Mouse (Mus musculus): ENCODE measurements around the gene Dbi. TPM values are rescaled to one million over a fixed set of nuclear protein-coding genes. Genes with fewer than 3 reads are reported as not detected.

Gene Dbi
- total RNA-seq, 2 experiments from 2014 or later: 254 to 257 TPM

DNA sequence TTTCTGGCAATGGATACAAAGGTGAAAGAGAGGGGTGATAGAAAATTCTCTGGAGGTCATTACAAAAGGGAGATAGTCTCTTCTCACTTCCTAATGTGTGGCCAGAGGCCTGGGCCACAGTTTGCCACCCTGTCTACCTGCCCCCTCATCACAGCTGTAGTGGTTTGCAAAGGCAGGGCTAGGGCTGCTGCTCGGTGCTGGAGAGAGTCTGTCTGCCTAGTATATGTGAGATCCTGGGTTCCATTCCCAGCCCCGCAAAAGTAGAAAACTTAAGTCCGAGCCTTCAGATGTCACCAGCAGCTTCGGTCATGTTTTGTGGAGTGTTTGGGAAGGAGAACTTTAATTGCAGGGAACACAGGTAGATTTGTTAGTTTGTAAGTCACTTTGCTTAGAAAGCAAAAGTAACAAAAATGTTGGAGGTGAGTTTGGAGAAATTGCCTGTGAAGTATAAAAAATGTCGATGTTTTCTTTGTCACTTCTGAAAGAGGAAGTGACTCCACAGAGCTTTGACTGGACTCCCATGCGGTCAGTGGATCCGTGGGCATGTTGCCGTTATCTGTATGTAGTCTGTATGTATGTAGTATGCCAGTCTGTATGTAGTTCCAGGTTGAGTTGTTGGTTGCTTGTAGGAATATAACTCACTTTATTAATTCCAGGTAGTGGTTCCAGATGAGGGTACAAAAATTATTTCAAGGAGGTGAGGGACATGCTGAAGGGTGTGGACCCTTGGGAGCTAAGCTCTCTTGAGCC, 1.9 kb upstream of the Dbi start:
- no peak for DNase-seq (ENCODE audit: low spot score in 2 of 2)

DNA sequence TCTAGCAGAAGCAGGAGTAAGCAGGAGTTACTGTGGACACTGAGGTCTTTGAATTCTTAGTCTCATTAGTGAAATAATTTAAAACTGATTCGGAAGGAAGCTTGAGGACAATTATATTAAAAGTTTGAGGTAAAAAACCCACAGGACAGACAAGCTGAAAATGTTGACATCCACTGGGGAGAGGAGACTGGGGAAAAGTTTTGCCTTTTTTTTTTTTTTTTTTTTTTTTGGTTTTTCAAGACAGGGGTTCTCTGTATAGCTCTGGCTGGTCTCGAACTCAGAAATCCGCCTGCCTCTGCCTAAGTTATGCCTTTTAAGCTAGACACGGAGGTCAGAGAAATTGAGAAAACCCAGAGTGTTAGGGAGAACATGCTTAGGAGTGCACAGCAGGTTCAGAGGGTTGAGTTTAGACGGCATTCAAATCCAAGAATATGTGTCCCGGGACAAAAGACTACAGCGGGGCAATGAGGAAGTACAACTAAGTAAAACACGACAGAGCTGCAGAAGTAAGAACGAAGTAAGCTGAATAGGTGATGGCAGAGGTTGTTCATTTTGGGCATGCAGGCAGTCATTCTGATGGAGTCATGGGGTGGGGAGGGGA, 1.2 kb upstream of the Dbi start:
- DNase-seq (ENCODE audit: low spot score in 2 of 2): no peak

- no peak for DNase-seq (ENCODE audit: low spot score in 2 of 2)
These were observed 523 bp downstream of the Dbi start for GRCm38 (mm10) chr1:120120141-120120968.

GRCm38 (mm10) chr1:120119389-120119788, 1.5 kb downstream of the Dbi start:
- no peak for DNase-seq (ENCODE audit: low spot score in 2 of 2)

DNA sequence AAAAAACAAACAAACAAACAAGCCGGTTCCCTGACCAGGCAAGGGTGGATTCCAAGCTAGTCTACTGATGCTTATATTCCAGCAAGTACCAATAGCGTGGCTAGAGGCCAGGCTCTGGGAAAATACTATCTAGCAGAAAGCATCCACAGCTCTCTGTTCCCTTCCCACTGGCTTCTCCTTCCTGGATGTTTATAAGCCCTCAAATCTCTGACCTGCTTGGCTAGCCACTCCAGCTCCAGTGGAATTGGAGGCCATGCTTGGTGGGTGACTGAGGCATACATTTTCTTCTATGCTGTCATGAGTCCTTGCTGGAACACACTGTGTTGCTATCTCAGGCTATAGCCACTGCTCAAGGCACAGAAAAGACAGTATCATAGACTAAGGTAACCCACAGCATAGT, 2.0 kb downstream of the Dbi start:
- DNase-seq (ENCODE audit: low spot score in 2 of 2): no peak

DNA sequence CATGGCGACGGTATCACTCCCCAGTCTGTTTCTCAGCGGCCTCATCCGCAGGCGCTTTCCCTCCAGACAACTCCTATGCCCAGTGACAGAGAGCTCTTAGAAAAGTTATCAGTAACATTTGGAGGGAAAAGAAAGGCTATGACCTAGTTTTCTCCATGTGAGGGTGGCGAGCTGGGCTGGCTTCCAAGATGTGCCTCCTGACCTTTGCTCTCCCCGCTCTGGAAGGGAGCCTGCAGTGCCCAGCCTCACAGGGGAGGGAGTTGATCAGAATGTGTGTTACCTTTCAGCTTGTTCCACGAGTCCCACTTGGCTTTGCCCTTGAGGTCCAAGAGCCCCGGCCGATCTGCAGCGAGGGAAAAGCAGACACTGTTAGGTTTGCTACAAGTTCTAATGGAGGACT, 4.8 kb downstream of the Dbi start:
- no peak for DNase-seq (ENCODE audit: low spot score in 2 of 2)

- peak; percentile 66 to 69 for DNase-seq (ENCODE audit: low spot score in 2 of 2)
These were observed 5.2 kb downstream of the Dbi start for GRCm38 (mm10) chr1:120115671-120116081.

- no peak for DNase-seq (ENCODE audit: low spot score in 2 of 2)
These were observed 8.4 kb downstream of the Dbi start for GRCm38 (mm10) chr1:120112251-120113187.

DNA sequence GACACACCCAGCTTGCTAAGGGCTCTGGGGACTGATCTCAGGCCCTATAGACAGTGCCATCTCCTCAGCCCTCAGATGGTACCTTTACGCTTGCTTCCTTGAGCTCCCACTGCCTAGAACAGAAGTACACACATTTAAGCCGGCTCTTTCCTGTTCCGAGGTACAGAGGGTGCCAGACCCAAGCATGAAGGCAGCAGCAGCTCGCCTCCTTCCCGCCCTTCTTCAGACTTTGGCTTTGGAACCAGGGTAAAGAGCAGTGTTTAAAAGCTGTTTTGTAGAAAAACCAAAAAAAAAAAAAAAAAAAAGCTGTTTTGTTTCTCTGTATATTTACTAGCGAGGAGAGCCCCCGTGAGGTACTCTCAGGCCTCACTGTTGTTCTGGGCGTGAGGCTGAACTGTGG, 9.1 kb downstream of the Dbi start:
- DNase-seq (ENCODE audit: low spot score in 2 of 2): no peak

GRCm38 (mm10) chr1:120109741-120110432, 11.0 kb downstream of the Dbi start:
- no peak for DNase-seq (ENCODE audit: low spot score in 2 of 2)

DNA sequence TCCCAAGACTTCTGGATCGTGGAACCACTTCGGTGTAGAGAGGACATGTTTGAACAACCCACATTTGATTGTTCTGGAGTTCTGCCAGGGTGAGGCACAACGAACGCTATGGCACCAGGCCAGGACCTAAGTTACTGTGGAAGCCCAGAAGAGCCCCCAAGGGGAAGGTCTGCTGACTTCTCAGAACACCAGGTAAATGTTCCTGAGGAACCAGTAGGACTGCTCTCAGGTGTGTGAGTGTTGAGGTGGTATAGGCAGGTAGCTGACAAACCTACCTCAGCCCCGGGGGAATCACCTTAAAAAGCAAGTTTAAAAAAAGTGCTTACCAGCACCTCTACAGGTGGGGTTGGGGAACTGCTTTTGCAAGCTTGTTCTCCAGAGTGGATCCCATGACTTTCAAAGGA, 15.3 kb downstream of the Dbi start:
- no peak for DNase-seq (ENCODE audit: low spot score in 2 of 2)

GRCm38 (mm10) chr1:120101227-120101609, 19.7 kb downstream of the Dbi start:
- DNase-seq (ENCODE audit: low spot score in 2 of 2): no peak

DNA sequence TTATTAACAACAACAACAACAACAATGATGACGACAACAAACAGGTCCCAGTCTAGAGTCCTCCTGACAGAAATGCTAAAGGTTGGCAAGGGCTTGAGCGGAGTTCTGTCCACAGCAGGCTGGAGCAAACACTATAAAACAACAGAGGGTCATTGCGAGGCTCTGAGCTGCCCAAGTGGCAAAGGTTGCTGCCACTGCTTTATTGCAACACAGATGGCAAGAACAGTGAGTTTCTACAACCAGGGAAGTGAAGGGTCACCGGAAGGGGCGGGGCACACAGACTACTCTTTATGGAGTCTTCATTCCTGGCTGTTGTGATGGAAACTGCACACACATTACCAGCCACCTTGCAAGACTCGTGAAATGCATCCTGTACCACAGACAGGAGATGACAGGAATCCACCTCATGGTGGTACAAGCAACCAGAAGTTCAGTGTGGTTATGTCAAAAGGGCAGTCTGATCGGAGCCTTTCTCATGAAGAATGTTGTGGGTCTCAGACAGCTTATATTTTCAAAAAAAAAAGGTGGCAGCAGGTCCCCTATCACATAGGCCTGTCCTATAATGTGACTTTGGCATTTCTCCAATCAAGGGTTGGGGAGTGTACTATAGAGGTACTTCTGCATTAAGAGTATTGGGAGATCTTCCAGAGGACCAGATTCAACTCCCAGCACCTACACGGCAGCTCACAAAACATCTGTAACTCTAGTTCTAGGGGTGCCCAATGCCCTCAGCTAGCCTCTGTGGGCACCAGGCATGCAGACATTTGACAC, 20.2 kb downstream of the Dbi start:
- DNase-seq (ENCODE audit: low spot score in 2 of 2): no peak

GRCm38 (mm10) chr1:120099483-120099882, 21.4 kb downstream of the Dbi start:
- DNase-seq (ENCODE audit: low spot score in 2 of 2): no peak

GRCm38 (mm10) chr1:120098327-120098726, 22.6 kb downstream of the Dbi start:
- DNase-seq (ENCODE audit: low spot score in 2 of 2): peak; percentile 73 to 78

GRCm38 (mm10) chr1:120094920-120095319, 26.0 kb downstream of the Dbi start:
- no peak for DNase-seq (ENCODE audit: low spot score in 2 of 2)

- peak; percentile 89 to 94 for DNase-seq (ENCODE audit: low spot score in 2 of 2)
These were observed 27.3 kb downstream of the Dbi start for GRCm38 (mm10) chr1:120093482-120094134.

- no peak for DNase-seq (ENCODE audit: low spot score in 2 of 2)
These were observed 29.9 kb downstream of the Dbi start for GRCm38 (mm10) chr1:120090880-120091570.
